Mouse (Mus musculus) erythroblast, embryonic 14.5 days (primary cell): ENCODE measurements around the gene BC037034. TPM values are rescaled to one million over a fixed set of nuclear protein-coding genes. Genes with fewer than 3 reads are reported as not detected.
A peak's percentile ranks its signal among the peaks of the same experiment; 100 is the strongest.

ENCODE experiments used
- H3K27me3 ChIP-seq: 2 replicates; pipeline ENCODE4 v1.6.1; 2012; ENCODE audit warnings: inconsistent platforms; ENCODE audit not compliant: control insufficient read depth
- H3K36me3 ChIP-seq: 2 replicates; pipeline ENCODE4 v1.6.1; 2012; ENCODE audit warnings: mild to moderate bottlenecking, inconsistent platforms; ENCODE audit not compliant: control insufficient read depth
- H3K4me1 ChIP-seq: 2 replicates; pipeline ENCODE4 v1.6.1; 2012; ENCODE audit warnings: inconsistent platforms; ENCODE audit not compliant: control insufficient read depth
- H3K4me3 ChIP-seq: replicated peaks from 2 replicates; pipeline ENCODE3; 2012; ENCODE audit warnings: moderate library complexity, mild to moderate bottlenecking, inconsistent platforms
- H3K9me3 ChIP-seq: 2 replicates; pipeline ENCODE4 v1.6.1; 2012; ENCODE audit warnings: low read length, inconsistent platforms, mixed read lengths; ENCODE audit not compliant: control insufficient read depth
- GATA1 ChIP-seq: IDR thresholded peaks from 2 replicates; pipeline ENCODE4 v1.6.1; 2012; ENCODE audit warnings: low read length, inconsistent platforms, mixed read lengths
- TAL1 ChIP-seq: IDR thresholded peaks from 3 replicates; pipeline ENCODE4 v1.6.1; 2012; ENCODE audit warnings: low read length, inconsistent platforms, mixed read lengths
- polyA plus RNA-seq: library from polyadenylated mRNA; stranded (reverse); fragments of >175 nt; gene quantifications from 2 replicates; pipeline ENCODE4 v1.2.3, GENCODE M21; 2012

BC037034 gene
- polyA plus RNA-seq, 1 experiment: 2.9 TPM

DNA sequence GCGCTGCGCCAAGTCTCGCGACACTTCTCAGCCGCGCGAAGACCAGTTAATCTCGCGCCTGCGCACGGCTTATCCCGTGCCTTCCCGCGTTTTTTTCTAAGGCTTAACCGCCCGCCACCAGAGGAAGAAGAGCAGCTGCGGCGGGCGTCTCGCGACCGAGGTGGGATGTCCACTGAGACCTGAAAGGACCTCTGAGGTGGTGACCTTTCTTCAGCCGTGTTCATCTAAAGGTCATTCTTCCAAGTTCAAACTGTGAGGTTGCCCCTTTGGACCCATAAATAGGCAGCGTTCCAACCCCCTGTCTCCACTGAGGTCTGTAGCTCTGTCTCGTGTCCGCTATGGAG is 16.6 kb upstream of the BC037034 start:
- peaks cover 22% of the 10 kb centered on the region for H3K27me3 ChIP-seq
- peaks cover 5% of the 10 kb centered on the region; the same call in 1 of the 2 replicates for H3K36me3 ChIP-seq
- peaks cover 7% of the 10 kb centered on the region for H3K9me3 ChIP-seq
- peaks cover 24% of the 10 kb centered on the region for H3K4me1 ChIP-seq
- peak overlapping the region; percentile 62 for H3K4me3 ChIP-seq
- TF ChIP-seq GATA1: no peak

DNA sequence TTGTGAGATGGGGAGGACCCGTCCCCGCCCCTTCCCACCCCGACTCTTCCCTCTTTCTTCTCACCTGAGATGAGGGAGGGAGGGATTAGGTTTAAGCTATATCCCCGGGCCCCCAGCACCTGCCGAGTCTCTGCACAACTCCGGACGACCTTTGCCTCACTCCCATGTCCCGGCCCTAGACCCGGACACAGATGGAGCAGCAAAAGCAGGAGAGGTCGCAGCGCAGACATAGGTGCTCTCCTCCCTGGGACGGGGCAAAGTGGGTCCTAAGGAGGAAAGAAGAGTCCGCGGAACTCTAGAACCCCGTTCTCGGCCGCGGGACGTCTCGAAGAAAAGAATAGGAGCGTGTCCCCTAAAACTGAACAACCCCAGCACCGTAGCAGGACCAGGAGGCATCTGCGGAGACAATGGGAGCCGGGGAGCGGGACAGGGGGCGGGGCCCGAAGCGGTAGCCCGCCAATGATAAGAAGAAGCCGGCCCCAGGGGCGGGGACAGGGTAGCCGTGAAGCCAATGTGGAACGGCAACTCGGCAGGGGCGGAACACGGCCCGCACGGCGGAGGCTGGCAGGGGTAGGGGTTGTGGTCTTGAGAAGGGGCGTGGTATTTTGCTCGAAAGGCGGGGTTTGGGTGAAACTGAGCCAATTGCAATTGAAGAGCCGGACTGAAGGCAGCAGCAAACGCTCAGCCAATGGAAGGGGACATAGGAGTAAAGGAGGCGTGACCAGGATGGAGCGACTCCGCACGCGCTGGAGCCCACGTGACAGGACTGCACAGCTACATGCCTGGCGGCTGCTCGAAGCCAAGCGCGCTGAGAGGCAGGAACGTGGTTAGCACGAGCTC is 16.0 kb upstream of the BC037034 start, which contains the start of the genes Gm43720, Gpc2 and Stag3:
Gene Gm43720, minus strand, starts transcription at position 374 of the 840 bp plus-strand sequence.
Gene Gpc2, minus strand, starts transcription at position 421 of the 840 bp plus-strand sequence.
Gene Stag3, plus strand, starts transcription at position 656 of the 840 bp plus-strand sequence.
- Histone ChIP-seq H3K4me1 (peaks cover 24% of the 10 kb centered on the region), H3K36me3 (peaks cover 5% of the 10 kb centered on the region; the same call in 1 of the 2 replicates), H3K9me3 (peaks cover 7% of the 10 kb centered on the region), H3K27me3 (peaks cover 26% of the 10 kb centered on the region), H3K4me3 (peak within 1 kb of the TSS; percentile 62)
- TF ChIP-seq TAL1 (no peak), GATA1 (no peak)

DNA sequence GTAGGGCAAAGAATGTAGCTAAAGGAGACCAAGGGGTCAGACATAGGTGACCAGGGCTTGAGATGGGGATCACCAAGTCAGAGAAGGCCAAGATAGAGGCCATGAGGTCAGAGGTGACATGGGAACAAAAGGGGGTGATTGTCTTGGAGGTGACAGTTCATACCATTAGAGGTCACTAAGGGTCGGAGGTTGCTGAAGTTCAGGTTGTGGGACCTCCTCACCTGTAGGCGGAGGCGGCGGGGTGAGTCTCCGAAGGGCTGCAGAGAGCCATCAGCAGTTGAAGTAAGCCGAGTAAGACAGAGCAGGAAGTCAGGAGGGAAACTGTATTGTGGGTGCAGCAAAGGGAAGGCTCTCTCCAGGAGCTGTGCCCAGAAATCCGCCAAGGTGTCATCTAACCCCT is 14.2 kb upstream of the BC037034 start:
- H3K4me3 ChIP-seq: no peak overlapping the region
- TF ChIP-seq GATA1 (no peak), TAL1 (no peak)
- H3K4me1 ChIP-seq: peaks cover 24% of the 10 kb centered on the region
- peaks cover 38% of the 10 kb centered on the region for H3K27me3 ChIP-seq
- H3K36me3 ChIP-seq: no peaks in the 10 kb centered on the region; the same call in 1 of the 2 replicates
- H3K9me3 ChIP-seq: peaks cover 7% of the 10 kb centered on the region

DNA sequence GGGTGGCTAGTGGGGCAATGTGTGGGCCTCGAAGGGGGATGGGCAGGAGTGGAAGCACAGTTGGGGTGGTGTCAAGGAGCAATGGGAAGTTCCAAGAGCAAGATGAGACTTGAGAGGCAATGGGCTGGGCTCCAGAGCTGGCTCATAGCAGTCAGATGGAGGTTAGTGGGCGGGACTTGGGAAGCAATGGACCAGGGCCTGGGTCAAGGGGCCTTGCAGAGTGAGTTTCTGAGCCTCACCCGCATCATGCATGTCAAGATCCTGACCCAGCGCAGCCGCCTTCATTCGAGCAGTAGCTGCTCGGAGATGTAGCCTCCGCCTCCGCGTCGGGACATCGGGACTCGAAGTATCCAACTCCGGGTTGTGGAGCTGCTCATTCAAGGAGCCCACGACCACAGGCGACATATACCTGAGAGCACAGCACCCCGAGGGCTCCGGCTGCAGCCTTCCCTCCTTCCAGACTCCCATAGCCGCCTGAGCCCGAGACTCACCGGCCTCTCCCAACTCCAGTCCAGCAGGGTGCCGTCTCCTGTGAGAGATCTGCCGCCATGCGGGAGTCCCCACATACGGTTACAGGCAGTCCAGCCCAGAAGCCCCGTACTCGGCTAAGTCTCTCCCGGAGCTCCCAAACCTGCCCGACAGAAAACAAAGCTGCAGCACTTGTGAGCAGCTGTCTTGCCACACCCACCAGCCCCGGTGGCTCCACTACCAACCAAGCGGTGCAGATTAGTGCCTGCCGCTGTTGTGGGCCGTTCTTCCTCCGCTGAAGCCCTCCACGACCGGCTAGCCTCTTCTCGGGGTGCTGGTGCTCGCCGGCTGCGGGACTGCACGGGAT is 11.6 kb upstream of the BC037034 start:
- peaks cover 12% of the 10 kb centered on the region for H3K4me1 ChIP-seq
- H3K4me3 ChIP-seq: no peak overlapping the region
- no peak for TF ChIP-seq TAL1
- TF ChIP-seq GATA1: no peak
- H3K27me3 ChIP-seq: peaks cover 64% of the 10 kb centered on the region
- peaks cover 5% of the 10 kb centered on the region for H3K9me3 ChIP-seq
- no peaks in the 10 kb centered on the region for H3K36me3 ChIP-seq

DNA sequence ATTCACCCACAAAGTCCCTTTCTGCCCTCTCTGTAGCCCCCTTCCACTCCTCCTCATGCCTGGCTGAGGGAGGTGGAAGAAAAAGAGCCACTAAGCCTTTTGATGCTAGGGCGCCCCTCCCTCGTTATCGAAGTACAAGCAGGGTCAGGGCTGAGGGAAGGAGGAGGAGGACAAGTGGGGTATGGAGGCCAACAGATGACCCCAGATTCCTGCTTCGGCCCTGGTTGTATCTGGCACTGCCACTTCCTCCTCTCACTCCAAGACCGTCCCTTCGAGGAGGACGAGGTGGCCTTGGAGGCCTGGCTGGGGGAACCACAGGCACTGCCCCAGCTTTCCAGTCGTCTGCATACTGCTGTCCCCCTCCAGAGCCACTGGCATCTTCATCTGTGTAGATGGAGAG is 10.4 kb upstream of the BC037034 start:
- TF ChIP-seq TAL1 (no peak), GATA1 (no peak)
- Histone ChIP-seq H3K27me3 (peaks cover 56% of the 10 kb centered on the region), H3K4me3 (no peak overlapping the region), H3K4me1 (no peaks in the 10 kb centered on the region; the same call in none of the 2 replicates), H3K9me3 (no peaks in the 10 kb centered on the region), H3K36me3 (no peaks in the 10 kb centered on the region)

DNA sequence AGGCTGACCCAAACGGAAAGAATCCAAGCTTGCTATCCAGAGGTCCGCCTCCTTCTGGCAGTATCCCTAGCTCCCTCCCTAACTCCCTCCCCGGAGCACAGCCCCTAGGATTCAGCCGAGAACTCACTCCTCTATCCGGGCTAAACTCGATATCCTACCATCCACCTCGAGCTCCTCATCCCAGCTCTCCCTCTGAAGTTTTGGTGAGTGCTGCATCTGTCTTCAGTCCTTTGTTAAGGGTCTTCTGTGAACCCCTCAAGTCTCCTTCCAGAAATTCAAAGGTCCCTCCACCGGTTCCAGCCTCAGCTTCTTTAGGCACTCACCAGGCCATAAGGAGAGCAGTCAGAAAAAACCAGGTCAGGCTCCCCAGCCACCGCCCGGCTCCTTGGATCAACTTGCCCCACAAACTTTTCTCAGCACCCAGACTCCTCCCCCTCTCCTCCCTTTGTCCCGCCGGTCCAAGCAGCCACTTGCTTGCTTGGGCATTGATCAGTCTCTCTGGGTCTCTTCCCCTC is 8.6 kb upstream of the BC037034 start, which contains the start of gene Gal3st4:
Gene Gal3st4, minus strand, starts transcription at position 432 of the 515 bp plus-strand sequence.
- TF ChIP-seq TAL1: no peak
- TF ChIP-seq GATA1: no peak
- peaks cover 50% of the 10 kb centered on the region for H3K27me3 ChIP-seq

DNA sequence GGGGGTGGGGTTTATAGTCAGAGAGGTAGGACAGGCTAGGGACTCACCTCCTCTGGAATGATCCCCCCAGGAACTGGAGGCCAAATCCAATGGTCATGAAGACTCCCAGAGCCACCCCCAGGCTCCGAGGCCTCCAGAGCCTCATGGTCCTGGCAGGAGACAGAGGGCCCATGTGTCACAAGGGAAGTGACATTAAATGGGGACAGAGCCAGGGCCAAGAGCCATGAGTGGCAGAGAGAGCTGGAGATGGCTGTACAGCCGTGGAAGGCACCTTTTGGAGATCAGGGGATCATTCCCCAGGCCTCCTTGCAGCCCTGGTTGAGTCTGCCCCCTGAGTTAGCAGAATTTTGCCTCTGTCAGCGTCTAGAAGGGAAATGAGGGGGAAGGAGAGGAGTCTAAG is 7.4 kb upstream of the BC037034 start:
- no peak overlapping the region for H3K4me3 ChIP-seq
- H3K4me1 ChIP-seq: no peaks in the 10 kb centered on the region; the same call in 1 of the 2 replicates
- TF ChIP-seq GATA1: no peak
- peaks cover 50% of the 10 kb centered on the region for H3K27me3 ChIP-seq
- H3K9me3 ChIP-seq: no peaks in the 10 kb centered on the region
- H3K36me3 ChIP-seq: no peaks in the 10 kb centered on the region

More for the DNA sequence above, 8.6 kb upstream of the BC037034 start, which contains the start of gene Gal3st4:
- Histone ChIP-seq H3K9me3 (no peaks in the 10 kb centered on the region), H3K4me1 (no peaks in the 10 kb centered on the region; the same call in 1 of the 2 replicates), H3K4me3 (no peak within 1 kb of the TSS), H3K36me3 (no peaks in the 10 kb centered on the region)

DNA sequence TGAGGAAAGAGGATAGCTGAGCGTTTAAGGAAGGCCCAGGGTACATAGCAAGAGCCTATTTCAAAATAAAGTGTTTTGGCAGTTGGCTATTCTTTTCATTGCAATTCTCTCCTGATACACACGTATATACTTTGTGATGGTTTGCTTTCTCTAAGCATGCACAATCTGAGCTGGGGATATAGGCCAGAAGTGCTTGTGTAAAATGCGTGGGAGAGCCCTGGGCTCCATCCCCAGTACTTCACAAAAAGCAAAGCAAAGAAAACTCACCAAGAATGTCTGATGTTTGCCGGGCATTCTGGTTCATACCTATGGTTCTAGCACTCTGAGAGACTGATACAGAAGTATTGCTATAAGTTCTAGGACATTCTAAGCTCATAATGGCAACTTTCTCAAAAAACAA is 5.1 kb upstream of the BC037034 start:
- Histone ChIP-seq H3K4me1 (peaks cover 15% of the 10 kb centered on the region), H3K9me3 (no peaks in the 10 kb centered on the region), H3K36me3 (peaks cover 4% of the 10 kb centered on the region), H3K4me3 (no peak overlapping the region), H3K27me3 (peaks cover 37% of the 10 kb centered on the region)
- no peak for TF ChIP-seq TAL1

DNA sequence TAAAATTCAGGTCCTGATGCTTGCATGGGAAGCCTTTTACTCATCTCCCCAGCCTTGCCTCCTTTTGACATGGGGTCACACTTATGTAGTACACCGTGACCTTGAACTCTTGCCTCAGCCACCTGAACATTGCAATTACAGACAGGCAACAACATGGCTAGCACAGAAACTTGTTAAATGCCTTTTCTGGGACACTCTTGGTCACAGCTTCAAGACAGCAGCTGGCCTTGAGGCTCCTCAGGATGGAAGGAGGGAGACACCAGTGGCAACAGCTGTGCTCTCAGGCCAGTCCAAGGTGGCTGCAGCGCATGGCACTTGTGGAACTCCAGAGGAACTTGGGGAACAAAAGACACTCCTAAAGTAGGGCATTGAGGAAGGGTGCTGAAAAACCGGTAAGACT is 3.3 kb upstream of the BC037034 start:
- Histone ChIP-seq H3K9me3 (no peaks in the 10 kb centered on the region), H3K4me1 (peaks cover 30% of the 10 kb centered on the region), H3K27me3 (peaks cover 19% of the 10 kb centered on the region), H3K4me3 (no peak overlapping the region), H3K36me3 (peaks cover 9% of the 10 kb centered on the region)
- TF ChIP-seq TAL1 (no peak), GATA1 (no peak)
